Mouse (Mus musculus) neural tube, embryonic 11.5 days (tissue): ENCODE results near the gene Iqck. TPM values are rescaled to one million over a fixed set of nuclear protein-coding genes. Genes with fewer than 3 reads are reported as not detected.
A peak's percentile ranks its signal among the peaks of the same experiment; 100 is the strongest.

Experiments used
- ATAC-seq: fragments of 200-750 bp; cut with Nextera tagmentation; 2 replicates; pipeline ENCODE4 v1.8.0; 2017; ENCODE audit warnings: moderate number of reproducible peaks, mild to moderate bottlenecking, moderate TSS enrichment, moderate library complexity; ENCODE audit not compliant: insufficient read depth, low FRiP score, low TSS enrichment
- DNase-seq: peaks from one replicate; pipeline ENCODE4 v3.0.0-alpha.2; 2015; ENCODE audit warnings: low spot score
- H3K27ac ChIP-seq: fragments of 300-500 bp; sonication (generic); 2 replicates; pipeline ENCODE4 v1.5.1; 2014; ENCODE audit warnings: low read depth, mild to moderate bottlenecking, low read length
- H3K27me3 ChIP-seq: fragments of 300-500 bp; sonication (generic); 2 replicates; pipeline ENCODE4 v1.6.1; 2014; ENCODE audit warnings: mild to moderate bottlenecking, low read length, mixed read lengths; ENCODE audit not compliant: control insufficient read depth, insufficient read depth
- H3K36me3 ChIP-seq: fragments of 300-500 bp; sonication (generic); 2 replicates; pipeline ENCODE4 v1.6.1; 2014; ENCODE audit warnings: mild to moderate bottlenecking, low read length, moderate library complexity, mixed read lengths; ENCODE audit not compliant: control insufficient read depth, insufficient read depth
- H3K4me1 ChIP-seq: fragments of 300-500 bp; sonication (generic); 2 replicates; pipeline ENCODE4 v1.6.1; 2014; ENCODE audit warnings: low read length, mixed read lengths; ENCODE audit not compliant: control insufficient read depth, insufficient read depth
- H3K4me2 ChIP-seq: fragments of 300-500 bp; sonication (generic); 2 replicates; pipeline ENCODE4 v1.6.1; 2014; ENCODE audit warnings: low read depth, mild to moderate bottlenecking, moderate library complexity
- H3K4me3 ChIP-seq: fragments of 300-500 bp; sonication (generic); 2 replicates; pipeline ENCODE4 v1.5.1; 2014; ENCODE audit warnings: low read depth, low read length
- H3K9ac ChIP-seq: fragments of 300-500 bp; sonication (generic); 2 replicates; pipeline ENCODE4 v1.6.1; 2014; ENCODE audit warnings: mild to moderate bottlenecking, low read length
- H3K9me3 ChIP-seq: fragments of 300-500 bp; sonication (generic); 2 replicates; pipeline ENCODE4 v1.6.1; 2016; ENCODE audit warnings: low read length; ENCODE audit not compliant: control insufficient read depth
- WGBS: fragments of 180-500 bp; shearing (Covaris S2); extraction: QIAGEN DNeasy Blood & Tissue Kit; methylation state at CpG from one replicate; pipeline ENCODE4 v1.1.7; 2014; 5-methylcytosine and 5-hydroxymethylcytosine counted together
- polyA plus RNA-seq: library from polyadenylated mRNA; unstranded; fragments of >200 nt; fragmentation: Nextera tagmentation; extraction: Ambion mirVana; gene quantifications from 2 replicates; pipeline ENCODE4 v1.2.1, GENCODE M21; 2014

The Iqck gene
- polyA plus RNA-seq, 1 experiment from 2014 or later, result 2.9 TPM

DNA sequence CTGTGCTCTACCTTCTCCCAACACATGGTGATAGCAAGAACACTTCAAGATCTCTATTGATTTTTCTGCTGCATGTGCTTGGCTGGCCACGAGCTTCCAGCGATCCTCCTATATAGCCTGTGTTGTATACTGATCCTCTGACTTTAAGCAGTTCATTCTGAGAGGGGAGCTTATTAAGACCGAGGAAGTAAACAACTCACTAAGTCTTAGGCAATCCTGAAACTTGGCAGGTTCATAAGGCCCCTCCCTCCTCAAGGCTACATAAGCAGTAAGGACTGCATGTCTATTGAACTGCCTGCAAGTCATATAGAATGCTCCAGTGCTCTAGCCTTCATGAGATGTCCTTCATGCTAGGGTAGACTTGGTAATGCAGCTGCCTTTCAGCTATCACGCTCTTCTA lies 9.2 kb upstream of the Iqck start:
- 92% methylated on average over 4 of the region's 4 CpGs for WGBS
- Histone ChIP-seq H3K4me1 (no peaks in the 10 kb centered on the region), H3K4me2 (no peak overlapping the region), H3K27me3 (no peaks in the 10 kb centered on the region), H3K36me3 (peaks cover 28% of the 10 kb centered on the region), H3K4me3 (no peak overlapping the region), H3K9me3 (no peaks in the 10 kb centered on the region), H3K27ac (no peak overlapping the region), H3K9ac (no peak overlapping the region)
- no peak for ATAC-seq
- no peak for DNase-seq

- WGBS, result 86% methylated on average over 10 of the region's 10 CpGs
- H3K27me3 ChIP-seq, result no peaks in the 10 kb centered on the region
- H3K4me3 ChIP-seq, result no peak overlapping the region
- no peak overlapping the region for H3K9ac ChIP-seq
- no peak overlapping the region for H3K27ac ChIP-seq
- no peaks in the 10 kb centered on the region for H3K4me1 ChIP-seq
- ATAC-seq (no peak), DNase-seq (no peak)
- H3K36me3 ChIP-seq, result peaks cover 31% of the 10 kb centered on the region
- H3K9me3 ChIP-seq, result no peaks in the 10 kb centered on the region
- H3K4me2 ChIP-seq, result no peak overlapping the region
These were observed 6.8 kb upstream of the Iqck start for GRCm38 (mm10) chr7:118848796-118849195.

- Histone ChIP-seq H3K36me3 (peaks cover 30% of the 10 kb centered on the region), H3K4me2 (no peak overlapping the region), H3K4me1 (peaks cover 3% of the 10 kb centered on the region; the same call in 1 of the 2 replicates), H3K9me3 (no peaks in the 10 kb centered on the region), H3K9ac (no peak overlapping the region), H3K27me3 (no peaks in the 10 kb centered on the region), H3K27ac (no peak overlapping the region), H3K4me3 (no peak overlapping the region)
- 92% methylated on average over 5 of the region's 5 CpGs for WGBS
- no peak for ATAC-seq
- DNase-seq, result no peak
These were observed 5.9 kb upstream of the Iqck start for GRCm38 (mm10) chr7:118849543-118850250.

- WGBS, result 81% methylated on average over 9 of the region's 9 CpGs
- no peak for DNase-seq
- H3K36me3 ChIP-seq, result peaks cover 25% of the 10 kb centered on the region
- no peaks in the 10 kb centered on the region for H3K27me3 ChIP-seq
- no peak overlapping the region for H3K4me2 ChIP-seq
- H3K4me1 ChIP-seq, result peaks cover 3% of the 10 kb centered on the region; the same call in 1 of the 2 replicates
- no peak overlapping the region for H3K27ac ChIP-seq
- no peak overlapping the region for H3K9ac ChIP-seq
- H3K9me3 ChIP-seq, result no peaks in the 10 kb centered on the region
- ATAC-seq, result no peak
- H3K4me3 ChIP-seq, result no peak overlapping the region
These were observed 4.8 kb upstream of the Iqck start for GRCm38 (mm10) chr7:118850676-118851290.

DNA sequence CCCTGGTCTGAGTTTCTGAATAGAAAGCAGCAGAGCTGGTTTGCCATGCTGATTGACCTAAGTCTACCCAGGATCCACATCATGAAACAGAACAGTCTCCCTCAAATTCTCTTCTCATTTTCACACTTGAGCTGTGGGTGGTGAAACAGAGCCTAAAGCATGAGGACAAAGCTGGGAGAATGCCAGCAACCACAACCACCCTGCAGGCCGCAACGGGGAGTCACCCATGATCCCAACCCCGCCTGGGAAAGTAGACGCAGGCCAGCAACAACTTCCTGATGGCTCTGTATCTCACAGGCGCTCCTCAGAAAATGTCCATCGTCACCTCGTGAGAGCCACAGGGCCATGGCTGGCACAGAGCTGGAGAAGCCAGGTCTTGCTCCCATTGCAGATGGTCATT lies 4.0 kb upstream of the Iqck start:
- Histone ChIP-seq H3K4me2 (no peak overlapping the region), H3K9me3 (no peaks in the 10 kb centered on the region), H3K4me1 (peaks cover 7% of the 10 kb centered on the region; the same call in 1 of the 2 replicates), H3K36me3 (peaks cover 25% of the 10 kb centered on the region), H3K27ac (no peak overlapping the region), H3K9ac (no peak overlapping the region), H3K4me3 (no peak overlapping the region), H3K27me3 (no peaks in the 10 kb centered on the region)
- no peak for DNase-seq
- WGBS, result 93% methylated on average over 7 of the region's 7 CpGs
- no peak for ATAC-seq

GRCm38 (mm10) chr7:118852611-118853010 lies 2.9 kb upstream of the Iqck start:
- Histone ChIP-seq H3K27ac (no peak overlapping the region), H3K36me3 (peaks cover 19% of the 10 kb centered on the region), H3K27me3 (no peaks in the 10 kb centered on the region), H3K4me2 (no peak overlapping the region), H3K4me1 (peaks cover 7% of the 10 kb centered on the region; the same call in 1 of the 2 replicates), H3K4me3 (no peak overlapping the region), H3K9ac (no peak overlapping the region), H3K9me3 (no peaks in the 10 kb centered on the region)
- 94% methylated on average over 4 of the region's 4 CpGs for WGBS
- ATAC-seq (no peak), DNase-seq (no peak)

DNA sequence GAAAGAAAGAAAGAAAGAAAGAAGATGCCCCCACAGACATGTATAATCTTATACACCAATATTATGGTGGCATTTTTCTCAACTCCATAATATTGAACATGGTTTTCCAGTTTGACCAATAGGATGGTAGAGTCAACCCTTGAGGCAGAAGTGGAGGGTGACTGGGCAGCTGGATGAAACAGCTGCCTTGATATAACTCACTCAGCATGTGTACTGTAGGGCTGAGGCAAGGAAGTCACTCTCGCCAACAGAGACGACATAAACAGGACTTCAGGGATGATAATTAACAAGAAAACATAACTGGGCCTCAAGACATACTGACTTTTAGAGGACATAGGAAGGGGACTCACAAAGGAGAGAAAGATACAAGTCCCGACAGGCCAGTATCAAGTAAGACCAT lies 946 bp upstream of the Iqck start:
- ATAC-seq (no peak), DNase-seq (no peak)
- H3K36me3 ChIP-seq, result peaks cover 16% of the 10 kb centered on the region
- H3K4me2 ChIP-seq, result peak overlapping the region; percentile 88
- H3K4me3 ChIP-seq, result peak overlapping the region; percentile 84
- H3K4me1 ChIP-seq, result peaks cover 7% of the 10 kb centered on the region; the same call in 1 of the 2 replicates
- H3K9me3 ChIP-seq, result no peaks in the 10 kb centered on the region
- no peaks in the 10 kb centered on the region for H3K27me3 ChIP-seq
- no peak overlapping the region for H3K27ac ChIP-seq
- peak overlapping the region; percentile 73 for H3K9ac ChIP-seq
- 22% methylated on average over 3 of the region's 3 CpGs for WGBS

DNA sequence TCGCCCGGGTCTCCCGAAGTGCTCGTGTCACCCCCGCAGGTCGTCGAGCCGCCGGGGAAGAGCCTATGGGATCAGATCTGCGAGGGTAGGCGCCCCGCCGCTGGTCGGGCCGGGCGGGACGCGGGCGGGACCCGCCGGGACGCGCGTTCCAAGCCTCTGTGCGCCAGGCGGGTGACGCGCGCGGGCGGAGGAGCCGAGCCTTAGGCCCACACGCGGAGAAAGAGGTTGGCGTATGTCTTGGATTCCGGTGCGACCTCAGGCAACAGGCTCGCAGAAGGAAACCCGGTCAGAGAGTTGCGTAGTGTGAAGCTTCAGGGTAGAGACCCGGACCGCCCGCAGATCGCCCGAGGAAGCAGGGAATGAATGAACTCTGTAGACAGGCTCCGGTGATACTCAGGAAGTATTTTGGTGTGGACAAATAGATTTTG lies 339 bp downstream of the Iqck start, which contains the start of gene Knop1:
Knop1 (minus strand) TSS at position 378 of the 428 bp plus-strand sequence.
- peak; percentile 78 for ATAC-seq
- no peak for DNase-seq
- WGBS, result 0% methylated on average over 46 of the region's 46 CpGs

GRCm38 (mm10) chr7:118858640-118859039 lies 3.1 kb downstream of the Iqck start:
- peaks cover 7% of the 10 kb centered on the region; the same call in 1 of the 2 replicates for H3K4me1 ChIP-seq
- ATAC-seq (no peak), DNase-seq (no peak)
- H3K9me3 ChIP-seq, result no peaks in the 10 kb centered on the region
- WGBS, result 100% methylated on average over 1 of the region's 1 CpGs
- H3K4me2 ChIP-seq, result no peak overlapping the region
- H3K36me3 ChIP-seq, result no peaks in the 10 kb centered on the region
- H3K4me3 ChIP-seq, result no peak overlapping the region
- H3K9ac ChIP-seq, result no peak overlapping the region
- H3K27ac ChIP-seq, result no peak overlapping the region
- H3K27me3 ChIP-seq, result no peaks in the 10 kb centered on the region

More for the DNA sequence above, 339 bp downstream of the Iqck start, which contains the start of gene Knop1:
- peak within 1 kb of the TSS; percentile 84 for H3K4me3 ChIP-seq
- H3K4me1 ChIP-seq, result peaks cover 7% of the 10 kb centered on the region; the same call in 1 of the 2 replicates
- peak within 1 kb of the TSS; percentile 73 for H3K9ac ChIP-seq
- no peaks in the 10 kb centered on the region for H3K27me3 ChIP-seq
- peaks cover 9% of the 10 kb centered on the region for H3K36me3 ChIP-seq
- H3K27ac ChIP-seq, result peak within 1 kb of the TSS; percentile 70
- peak within 1 kb of the TSS; percentile 88 for H3K4me2 ChIP-seq
- no peaks in the 10 kb centered on the region for H3K9me3 ChIP-seq
